Mouse (Mus musculus) layer of hippocampus, adult 18-20 months (tissue): ENCODE measurements around the gene Osbpl5. TPM values are rescaled to one million over a fixed set of nuclear protein-coding genes. Genes with fewer than 3 reads are reported as not detected.
"Not testable (repeated sequence)": the region's sequence is repeated elsewhere in the genome, so short reads cannot be mapped to it uniquely, and the experiment has no call there.

Experiments used
- DNase-seq, 2 experiments: peaks; one replicate each; pipeline ENCODE4 v3.0.0; 2022; ENCODE audit warnings: low spot score in 2 of 2
- microRNA-seq, 2 experiments: library from miRNA; unstranded; fragments of <30 nt; microRNA quantifications; one replicate each; pipeline ENCODE4 v1.2.0; 2021
- total RNA-seq, 2 experiments: library from RNA; stranded (reverse); gene quantifications; 2 replicates each; pipeline ENCODE4 v1.2.3; 2021

Gene Osbpl5
- total RNA-seq, 2 experiments from 2014 or later, result 19.3 to 22.1 TPM

DNA sequence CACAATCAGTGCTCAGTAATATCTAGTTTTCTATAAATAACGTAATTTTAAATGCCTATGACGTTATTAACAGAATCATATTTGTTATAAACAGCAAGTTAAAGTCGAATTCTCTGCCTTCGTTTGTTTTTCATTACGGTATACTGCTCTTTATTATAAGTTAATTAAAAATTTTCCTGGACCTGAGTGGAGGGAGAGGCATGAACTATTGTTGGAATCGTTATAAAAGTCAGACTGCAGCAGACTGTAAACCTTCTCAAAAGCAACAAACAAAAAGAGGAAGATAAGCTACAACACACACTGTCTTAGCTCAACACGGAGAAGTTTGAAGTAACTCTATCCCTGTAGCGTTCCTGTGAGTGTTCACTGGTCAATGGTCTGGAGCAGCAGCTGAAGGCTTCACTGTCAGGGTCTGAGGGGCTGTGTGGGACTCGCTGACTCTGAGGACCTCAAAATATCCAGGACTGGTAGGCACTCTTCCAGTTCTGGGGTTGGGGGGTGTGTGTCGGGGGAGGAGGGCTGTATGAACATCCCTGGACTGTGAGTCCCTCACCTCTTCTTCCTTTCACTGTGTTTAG lies 106.9 kb downstream of the Osbpl5 start:
- not testable (repeated sequence) for DNase-seq

DNA sequence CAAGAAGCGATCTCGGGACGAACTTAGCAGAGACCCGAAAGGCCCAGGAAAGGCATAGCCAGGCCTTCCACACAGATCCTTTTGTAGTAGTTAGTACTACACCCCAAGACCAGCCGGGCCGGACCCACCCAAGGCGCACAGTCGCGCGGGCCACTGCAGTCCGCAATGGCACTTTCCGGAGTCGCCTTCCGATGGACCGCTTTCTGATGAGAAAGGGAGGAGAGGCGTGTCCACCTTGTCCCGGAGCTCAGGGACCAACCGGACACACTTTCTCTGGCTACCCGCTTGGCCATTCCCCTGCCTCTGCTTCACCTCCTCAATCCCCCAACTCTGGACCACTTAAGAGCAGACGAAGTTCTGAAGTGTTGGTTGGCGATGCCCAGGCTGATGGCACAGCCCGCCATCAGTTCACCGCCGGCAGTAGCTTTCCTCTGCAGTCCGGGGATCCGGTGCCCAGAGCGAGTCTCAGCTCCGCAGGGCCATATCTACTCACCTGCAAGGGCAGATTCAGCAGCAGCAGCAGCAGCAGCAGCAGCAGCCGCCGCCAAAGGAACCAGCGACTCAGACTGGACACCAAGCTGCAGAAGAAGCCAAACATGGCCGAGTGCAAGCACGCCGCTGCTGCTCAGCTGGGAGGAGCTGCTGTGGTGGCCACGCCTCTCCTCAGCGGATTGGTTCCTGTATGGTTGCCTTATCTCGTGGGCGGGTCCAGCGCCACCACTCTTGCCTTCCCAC lies 107.6 kb downstream of the Osbpl5 start, which contains the start of gene Tnfrsf22:
Tnfrsf22 (minus strand) TSS at position 628 of the 735 bp plus-strand sequence.
- DNase-seq, result peak; percentile 71 to 78

DNA sequence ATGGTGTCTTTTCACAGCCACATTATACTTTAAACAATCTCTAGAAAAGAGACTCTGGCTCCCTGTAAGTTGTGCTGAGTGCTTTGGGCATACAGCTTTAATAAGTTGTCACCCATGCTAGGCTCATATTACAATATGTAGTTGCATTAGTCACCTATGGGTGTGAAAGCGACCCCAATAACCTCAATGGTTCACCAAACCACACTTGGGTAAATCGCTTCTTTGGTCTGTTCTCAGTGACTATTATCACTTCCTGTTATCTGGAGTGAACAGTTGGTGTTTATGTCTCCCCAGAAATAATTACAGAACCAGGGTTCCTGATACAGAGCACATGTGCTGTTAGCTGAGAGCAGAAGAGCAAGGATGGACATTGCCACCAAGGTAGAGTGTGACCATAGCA lies 112.8 kb downstream of the Osbpl5 start:
- DNase-seq, result not testable (repeated sequence)

Small RNA genes within 50 kb of the gene (microRNA-seq; reads per million reads assigned to microRNA genes)
- gene Gm22064, result 0 reads per million in 2 experiments

Other genes starting within 250 kb of the Osbpl5 start
- gene Nap1l4, start 207.9 kb downstream of the Osbpl5 start, total RNA-seq, result 100 to 1,000 TPM; 123 to 136 TPM
- gene Cars, start 156.9 kb downstream of the Osbpl5 start, total RNA-seq, result 10 to 100 TPM; 38.4 to 53.4 TPM
- gene Tnfrsf26, start 128.3 kb downstream of the Osbpl5 start, total RNA-seq, result under 1 TPM in 1 of 2 experiments, not detected in 1; 0.13 TPM
- 1 to 10 TPM; 1.4 to 2.4 TPM for gene Tnfrsf22, start 107.3 kb downstream of the Osbpl5 start, total RNA-seq
- gene Tnfrsf23, start 71.1 kb downstream of the Osbpl5 start, total RNA-seq, result under 1 TPM; 0.71 to 0.92 TPM
- gene Mrgprg, start 10.0 kb upstream of the Osbpl5 start, total RNA-seq, result not detected
- gene Mrgpre, start 27.5 kb upstream of the Osbpl5 start, total RNA-seq, result 1 to 10 TPM; 5.4 to 6.9 TPM
- gene Nadsyn1, start 65.9 kb upstream of the Osbpl5 start, total RNA-seq, result 1 to 10 TPM; 6.4 to 6.8 TPM
- gene Dhcr7, start 66.2 kb upstream of the Osbpl5 start, total RNA-seq, result 10 to 100 TPM; 34.3 to 36.9 TPM
- not detected for gene Gm498, start 109.9 kb upstream of the Osbpl5 start, total RNA-seq
- gene Shank2, start 244.9 kb upstream of the Osbpl5 start, total RNA-seq, result 100 to 1,000 TPM; 119 to 122 TPM